Mouse (Mus musculus): ENCODE measurements around the gene Rnf215.
A peak's percentile ranks its signal among the peaks of the same experiment; 100 is the strongest.
"Not testable (repeated sequence)": the region's sequence is repeated elsewhere in the genome, so short reads cannot be mapped to it uniquely, and the experiment has no call there.

The Rnf215 gene

GRCm38 (mm10) chr11:4148536-4149156 lies 13.6 kb downstream of the Rnf215 start:
- no peak for DNase-seq

- no peak for DNase-seq
These were observed 14.9 kb downstream of the Rnf215 start for GRCm38 (mm10) chr11:4149886-4150285.

GRCm38 (mm10) chr11:4153694-4154093 lies 18.7 kb downstream of the Rnf215 start:
- DNase-seq = no peak

DNA sequence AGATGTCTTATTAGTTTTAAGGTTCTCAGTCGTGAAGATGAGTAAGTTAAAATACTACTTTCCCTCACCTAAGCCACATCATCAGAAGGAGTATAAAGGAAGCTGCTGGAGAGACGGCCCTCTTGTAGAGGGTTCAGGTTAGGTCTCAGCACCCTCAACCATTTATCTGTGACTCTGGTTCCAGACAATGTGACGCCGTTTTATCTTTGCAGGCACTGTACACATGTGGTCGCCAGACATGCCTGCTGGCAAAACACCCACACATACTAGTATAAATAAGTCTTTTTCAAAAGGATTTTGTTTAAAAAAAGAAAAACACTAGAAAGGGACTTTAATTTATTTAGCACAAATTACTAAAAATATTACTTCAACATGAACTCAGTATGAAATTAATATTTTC lies 20.6 kb downstream of the Rnf215 start:
- no peak for DNase-seq

DNA sequence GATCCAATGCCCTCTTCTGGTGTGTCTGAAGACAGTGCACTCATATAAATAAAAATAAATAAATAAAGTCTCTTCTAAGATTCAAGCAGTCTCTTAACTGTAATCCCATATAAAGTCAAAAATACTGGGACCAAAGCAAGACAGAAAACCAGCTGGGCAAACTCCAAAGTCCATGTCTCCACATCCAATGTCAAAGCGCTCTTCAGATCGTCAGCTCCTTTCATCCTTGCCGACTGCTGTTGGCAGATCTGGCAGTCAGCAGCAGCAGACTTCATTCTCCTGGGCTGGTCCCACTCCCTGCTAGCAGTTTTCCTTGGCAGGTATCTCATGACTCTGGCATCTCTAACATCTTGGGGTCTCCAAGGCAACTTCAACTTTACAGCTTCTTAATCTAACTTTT lies 23.7 kb downstream of the Rnf215 start:
- no peak for DNase-seq

DNA sequence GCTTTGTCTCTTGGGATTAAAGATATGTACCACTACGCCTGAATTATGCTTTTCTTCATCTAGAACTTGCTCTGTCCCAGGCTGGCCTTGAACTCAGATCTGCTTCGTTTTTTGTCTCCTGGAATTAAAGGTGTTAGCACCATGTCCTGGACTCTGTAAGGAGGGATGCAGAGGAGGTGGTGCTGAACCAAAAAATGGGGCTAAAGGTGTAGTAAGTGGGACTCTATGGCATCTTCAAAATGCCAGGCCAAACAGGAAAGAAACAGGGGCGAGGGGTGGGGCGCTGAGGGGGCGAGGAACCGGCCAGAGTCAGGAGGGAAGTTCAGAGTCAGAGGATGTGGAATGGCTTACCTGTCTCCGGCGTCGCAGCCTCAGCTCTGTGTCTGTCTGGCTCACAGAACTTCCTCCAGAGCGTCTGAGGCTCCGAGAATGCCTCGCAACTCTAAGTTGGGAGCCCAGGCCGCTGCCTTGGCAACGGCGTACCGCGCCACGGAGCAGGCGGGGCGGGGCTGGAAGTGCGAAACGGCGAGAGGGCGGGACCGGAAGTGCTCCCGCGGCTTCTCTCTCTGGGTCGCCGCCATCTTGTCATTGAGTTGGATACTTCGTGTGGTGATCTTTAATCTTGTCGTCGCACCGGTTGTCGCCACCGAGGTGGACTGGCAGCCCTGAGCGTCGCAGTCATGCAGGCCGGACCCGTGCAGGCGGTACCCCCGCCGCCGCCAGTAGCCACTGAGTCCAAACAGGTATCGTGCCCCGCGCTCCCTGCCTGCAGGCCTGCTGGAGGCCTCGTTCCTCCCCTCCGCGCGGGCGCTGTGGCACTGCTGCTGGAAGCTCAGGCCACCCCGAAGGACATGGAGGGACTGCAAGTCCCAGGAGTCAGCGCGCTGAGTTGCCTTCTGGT lies 25.1 kb downstream of the Rnf215 start, which contains the start of the genes Ccdc157 and Sf3a1:
Gene Ccdc157 (minus strand): TSS at position 486 of the 901 bp plus-strand sequence.
Gene Sf3a1 (plus strand): TSS at position 543 of the 901 bp plus-strand sequence.
- peak; percentile 96 for DNase-seq

DNA sequence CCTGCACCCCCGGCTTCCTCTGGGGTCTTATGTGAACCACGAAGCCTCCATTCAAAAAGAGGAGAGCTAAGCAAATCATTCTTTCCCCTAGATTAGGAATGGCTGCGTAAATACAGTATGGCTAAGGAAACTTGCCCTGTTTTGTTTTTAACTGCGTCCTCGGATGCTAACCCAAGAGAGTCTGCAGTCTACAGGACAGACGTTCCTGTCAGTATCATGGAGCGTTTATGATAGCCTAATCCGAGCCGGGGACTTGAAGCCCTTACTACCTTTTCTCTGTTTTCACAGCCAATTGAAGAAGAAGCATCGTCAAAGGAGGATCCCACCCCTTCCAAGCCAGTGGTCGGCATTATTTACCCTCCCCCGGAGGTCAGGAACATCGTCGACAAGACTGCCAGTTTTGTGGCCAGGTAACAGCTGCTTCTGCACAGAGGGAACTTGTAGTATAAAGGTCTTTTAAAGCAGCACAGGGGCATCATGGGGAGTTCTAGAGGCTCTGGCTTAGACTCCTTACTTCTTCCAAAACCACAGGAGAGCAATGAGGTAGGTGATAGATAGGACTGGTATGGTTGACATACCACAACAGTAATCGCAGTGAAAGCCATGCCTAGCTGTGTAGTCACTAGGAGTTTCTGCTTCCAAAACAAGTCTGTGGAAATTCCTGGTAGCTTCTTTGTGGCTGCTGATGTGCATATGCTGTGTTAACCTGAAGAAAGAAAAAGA lies 25.9 kb downstream of the Rnf215 start:
- no peak for DNase-seq

- DNase-seq = no peak
These were observed 29.7 kb downstream of the Rnf215 start for GRCm38 (mm10) chr11:4164701-4165100.

- DNase-seq = no peak
These were observed 31.6 kb downstream of the Rnf215 start for GRCm38 (mm10) chr11:4166467-4167090.

GRCm38 (mm10) chr11:4174586-4174985 lies 39.6 kb downstream of the Rnf215 start:
- DNase-seq = no peak

DNA sequence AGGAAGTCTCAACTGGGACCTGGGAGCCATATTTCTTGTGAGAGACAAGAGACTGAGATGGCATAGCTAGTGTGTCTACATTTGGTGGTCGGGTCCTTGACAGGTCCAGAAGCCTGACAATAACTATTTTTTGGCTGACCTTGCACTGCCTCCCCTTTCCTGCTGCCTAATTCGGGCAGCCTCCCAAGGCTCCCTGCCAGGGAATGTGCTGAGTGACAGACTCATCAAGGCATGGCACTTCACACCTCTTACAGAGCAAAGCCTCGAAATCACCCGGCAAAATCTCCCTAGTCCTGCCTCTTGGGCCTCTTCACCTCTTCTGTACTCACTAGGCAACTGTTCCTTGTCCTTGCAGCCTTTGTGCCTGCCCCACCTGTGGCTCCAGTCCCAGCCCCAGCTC lies 42.7 kb downstream of the Rnf215 start:
- DNase-seq = no peak

- no peak for DNase-seq
These were observed 47.1 kb downstream of the Rnf215 start for GRCm38 (mm10) chr11:4182061-4182460.

GRCm38 (mm10) chr11:4183511-4183910 lies 48.5 kb downstream of the Rnf215 start:
- no peak for DNase-seq

DNA sequence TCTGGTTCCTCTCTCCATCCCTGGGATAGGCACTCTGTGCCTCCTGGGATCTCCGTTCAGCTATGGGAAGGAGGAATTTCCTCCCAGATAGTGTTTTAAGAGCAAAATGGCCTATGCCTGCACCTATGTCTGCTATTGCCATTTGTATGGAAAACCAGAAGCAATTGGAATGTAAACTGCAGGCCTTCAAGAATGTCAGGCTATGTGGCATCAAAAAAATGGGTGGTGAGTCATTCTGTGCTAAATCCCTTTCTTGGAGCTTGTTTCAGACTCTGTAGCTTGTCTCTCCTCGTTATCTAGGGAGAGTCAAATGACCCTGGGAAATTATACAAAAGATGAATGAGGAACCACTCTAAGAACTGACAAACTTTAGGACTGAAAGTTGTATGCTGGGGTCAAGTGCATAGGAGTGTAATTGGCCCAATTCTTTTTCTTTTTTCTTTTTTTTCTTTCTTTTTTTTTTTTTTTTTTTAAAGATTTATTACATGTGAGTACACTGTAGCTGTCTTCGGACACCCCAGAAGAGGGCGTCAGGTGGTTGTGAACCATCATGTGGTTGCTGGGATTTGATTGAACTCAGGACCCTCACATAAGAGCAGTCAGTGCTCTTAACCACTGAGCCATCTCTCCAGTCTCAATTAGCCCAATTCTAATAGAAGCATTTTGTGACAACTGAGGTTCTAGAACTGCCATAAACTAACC lies 49.4 kb downstream of the Rnf215 start:
- DNase-seq = no peak

- DNase-seq = not testable (repeated sequence)
These were observed 50.5 kb downstream of the Rnf215 start for GRCm38 (mm10) chr11:4185480-4185879.

- peak; percentile 98 for DNase-seq
These were observed 51.7 kb downstream of the Rnf215 start, which contains the start of gene Tbc1d10a for GRCm38 (mm10) chr11:4186486-4187317. Tbc1d10a (plus strand) TSS chr11:4186789.

DNA sequence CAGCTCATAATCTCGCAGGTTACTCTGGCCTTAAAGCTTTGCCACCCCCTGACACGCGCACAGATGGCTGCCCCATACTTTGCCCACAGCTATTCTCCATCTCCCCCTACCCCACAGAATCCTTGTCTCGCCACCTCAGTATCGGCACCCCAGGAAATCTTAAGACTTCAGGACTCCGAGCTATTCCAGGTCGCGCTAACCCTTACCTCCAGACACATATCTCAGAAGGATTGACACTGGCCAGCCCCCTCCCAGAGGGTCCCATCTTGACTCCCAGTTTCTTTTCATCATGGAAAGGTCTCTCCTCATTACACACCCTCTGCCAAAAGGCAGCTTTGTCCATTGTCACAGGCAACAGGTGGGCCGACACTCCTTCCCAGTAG lies 52.3 kb downstream of the Rnf215 start:
- no peak for DNase-seq

DNA sequence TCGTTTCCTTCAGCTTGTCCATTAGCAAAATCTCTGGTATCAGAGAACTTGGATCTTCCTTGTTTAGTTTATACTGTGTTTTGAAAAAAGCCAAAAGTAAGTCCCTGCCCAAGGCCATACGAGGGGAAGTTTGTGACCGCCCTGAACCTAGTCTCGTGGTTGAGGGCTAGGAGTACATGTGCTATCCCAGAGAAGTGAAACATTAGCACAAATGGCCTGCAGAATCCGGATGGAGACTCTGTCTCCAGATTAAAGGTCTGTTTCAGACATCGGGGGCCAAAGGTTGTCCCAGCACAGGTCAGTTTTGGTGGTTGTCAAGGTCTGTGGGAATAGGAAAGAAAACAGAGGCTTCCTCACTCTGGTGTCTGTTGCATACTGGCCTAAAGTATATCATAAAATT lies 54.2 kb downstream of the Rnf215 start:
- no peak for DNase-seq

GRCm38 (mm10) chr11:4190677-4191076 lies 55.7 kb downstream of the Rnf215 start:
- DNase-seq = no peak
